Mouse (Mus musculus) liver, adult 2 months (tissue): ENCODE measurements at regions not wholly inside any gene's neighbourhood (a gene's known extent, or its start where the extent isn't known, plus 50 kb on each side); places are given as distances from the start of the nearest gene placed in this dataset.

Source experiments
- DNase-seq: peaks from one replicate; pipeline ENCODE4 v3.0.0-alpha.2; 2011; ENCODE audit warnings: low read depth, low spot score; ENCODE audit errors: extremely low read depth
- H3K27ac ChIP-seq: fragments of 200-500 bp; replicated peaks from 2 replicates; pipeline ENCODE4 v1.5.1; 2012; ENCODE audit warnings: low read depth, mild to moderate bottlenecking, control low read depth, inconsistent platforms, low read length; ENCODE audit not compliant: insufficient read depth
- H3K27me3 ChIP-seq: fragments of 200-500 bp; 2 replicates; pipeline ENCODE4 v1.6.1; 2012; ENCODE audit warnings: mild to moderate bottlenecking, moderate library complexity, low read length, inconsistent platforms; ENCODE audit not compliant: control insufficient read depth, insufficient read depth
- H3K36me3 ChIP-seq: fragments of 200-500 bp; 2 replicates; pipeline ENCODE4 v1.6.1; 2012; ENCODE audit warnings: low read length, inconsistent platforms; ENCODE audit not compliant: control insufficient read depth, insufficient read depth
- H3K4me1 ChIP-seq: fragments of 200-500 bp; 2 replicates; pipeline ENCODE4 v1.6.1; 2011; ENCODE audit warnings: low read length; ENCODE audit not compliant: control insufficient read depth, insufficient read depth
- H3K4me3 ChIP-seq: fragments of 200-500 bp; 2 replicates; pipeline ENCODE4 v1.5.1; 2011; ENCODE audit warnings: low read depth, mild to moderate bottlenecking, control low read depth, low read length, moderate library complexity; ENCODE audit not compliant: insufficient read depth
- H3K79me2 ChIP-seq: fragments of 200-500 bp; 2 replicates; pipeline ENCODE4 v1.6.1; 2012; ENCODE audit warnings: inconsistent platforms, mild to moderate bottlenecking, low read length, moderate library complexity; ENCODE audit not compliant: control insufficient read depth, insufficient read depth
- H3K9ac ChIP-seq: fragments of 200-500 bp; 2 replicates; pipeline ENCODE4 v1.6.1; 2012; ENCODE audit warnings: low read depth, mild to moderate bottlenecking, control low read depth, inconsistent platforms, low read length
- CTCF ChIP-seq: fragments of 200-500 bp; IDR thresholded peaks from 2 replicates; pipeline ENCODE4 v1.5.1; 2011; ENCODE audit warnings: low read depth, low read length, control low read depth
- POLR2A ChIP-seq: fragments of 200-500 bp; IDR thresholded peaks from 2 replicates; pipeline ENCODE4 v1.6.1; 2011; ENCODE audit warnings: low read length, control low read depth; ENCODE audit not compliant: insufficient read depth; ENCODE audit errors: extremely low read depth
- WGBS: fragments of 180-500 bp; shearing (Covaris S2); methylation state at CpG from one replicate; pipeline ENCODE4 v1.1.7; 2018; 5-methylcytosine and 5-hydroxymethylcytosine counted together

DNA sequence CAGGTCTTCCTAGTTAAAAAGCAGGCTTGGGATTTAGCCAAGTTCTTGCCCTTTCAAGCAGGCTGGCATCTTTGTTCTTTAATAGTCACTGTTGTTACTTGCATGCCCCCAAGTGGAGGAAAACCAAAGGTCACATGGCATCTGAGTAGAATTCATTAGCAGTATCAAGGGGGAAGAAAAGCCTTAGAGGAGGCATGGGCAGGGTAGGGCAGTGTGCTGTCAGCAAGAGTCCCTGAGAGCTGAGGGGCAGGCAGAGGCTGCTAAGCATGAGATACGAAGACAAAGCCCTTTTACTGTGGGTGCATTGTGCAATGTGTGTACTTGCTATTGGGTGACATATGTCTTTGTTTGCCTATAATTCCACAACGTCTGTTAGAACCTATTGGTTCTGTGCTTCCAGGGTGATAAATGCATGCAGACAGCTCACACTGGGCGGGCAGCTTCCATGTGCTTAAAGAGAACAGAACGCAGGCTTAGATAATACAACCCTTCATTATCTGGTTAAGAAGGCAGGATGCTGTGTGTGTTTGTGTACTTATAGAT, 3075.0 kb upstream of the Lrrc6 start:
- TF ChIP-seq POLR2A = no peak
- Histone ChIP-seq H3K27ac (no peak overlapping the region), H3K9ac (no peak overlapping the region), H3K4me1 (no peaks in the 10 kb centered on the region), H3K27me3 (no peaks in the 10 kb centered on the region), H3K36me3 (no peaks in the 10 kb centered on the region), H3K79me2 (no peaks in the 10 kb centered on the region), H3K4me3 (no peak overlapping the region)
- DNase-seq = peak; percentile 11
- 49% methylated on average over 4 of the region's 4 CpGs for WGBS

DNA sequence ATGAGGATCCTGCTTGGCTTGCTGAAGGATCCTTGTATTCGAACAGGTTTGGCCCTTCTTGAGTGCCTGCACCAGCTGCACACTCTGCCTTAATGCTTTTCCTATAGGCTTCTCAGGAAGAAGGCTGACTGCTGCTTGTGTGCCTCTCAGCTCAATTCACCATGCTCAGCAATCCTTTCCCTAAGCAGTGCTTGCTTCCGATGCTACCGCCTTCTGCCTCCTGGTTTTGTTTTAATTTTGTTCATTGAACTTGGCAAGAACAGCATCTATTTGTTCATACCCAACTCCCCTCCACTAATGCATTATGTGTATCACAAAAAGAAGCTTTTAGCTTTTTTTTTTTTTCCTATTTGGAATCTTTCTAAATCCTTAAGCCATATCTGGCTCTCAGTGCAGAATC, 3053.5 kb upstream of the Lrrc6 start:
- H3K36me3 ChIP-seq = no peaks in the 10 kb centered on the region
- no peak for DNase-seq
- no peak overlapping the region for H3K27ac ChIP-seq
- WGBS = 78% methylated on average over 3 of the region's 3 CpGs
- no peak overlapping the region for H3K9ac ChIP-seq
- no peak overlapping the region for H3K4me3 ChIP-seq
- no peaks in the 10 kb centered on the region for H3K27me3 ChIP-seq
- no peaks in the 10 kb centered on the region for H3K4me1 ChIP-seq
- TF ChIP-seq CTCF (no peak), POLR2A (no peak)
- no peaks in the 10 kb centered on the region for H3K79me2 ChIP-seq

DNA sequence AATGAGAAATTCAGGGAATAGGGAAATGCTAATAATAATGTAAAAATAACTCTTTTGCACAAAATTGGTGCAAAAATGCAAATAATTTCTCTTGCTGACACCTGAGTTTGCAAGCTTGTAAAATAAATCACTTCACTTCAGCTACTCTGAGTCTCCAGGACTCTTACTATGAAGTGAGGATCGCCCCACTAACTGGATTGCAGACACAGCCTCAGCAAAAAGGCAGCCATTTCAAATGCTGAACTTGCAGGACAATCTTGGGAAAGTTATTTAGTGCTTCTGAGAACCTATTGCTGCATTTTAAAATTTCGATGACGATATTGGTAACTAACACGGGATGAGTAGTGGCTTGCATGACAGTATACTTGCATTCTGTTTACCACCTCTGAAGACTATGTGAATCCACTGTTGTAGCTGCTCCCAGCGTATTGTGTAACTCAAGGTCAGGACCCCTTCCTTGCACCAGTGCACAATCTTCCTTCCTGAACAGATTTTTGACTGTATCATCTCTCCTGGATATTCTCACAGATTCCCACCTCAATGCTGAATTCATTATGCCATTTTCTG, 3051.4 kb upstream of the Lrrc6 start:
- DNase-seq = no peak
- H3K4me3 ChIP-seq = no peak overlapping the region
- no peaks in the 10 kb centered on the region for H3K79me2 ChIP-seq
- TF ChIP-seq CTCF (no peak), POLR2A (no peak)
- H3K9ac ChIP-seq = no peak overlapping the region
- 75% methylated on average over 5 of the region's 5 CpGs for whole genome bisulfite sequencing
- H3K27me3 ChIP-seq = no peaks in the 10 kb centered on the region
- no peaks in the 10 kb centered on the region for H3K36me3 ChIP-seq
- H3K27ac ChIP-seq = no peak overlapping the region
- no peaks in the 10 kb centered on the region for H3K4me1 ChIP-seq

DNA sequence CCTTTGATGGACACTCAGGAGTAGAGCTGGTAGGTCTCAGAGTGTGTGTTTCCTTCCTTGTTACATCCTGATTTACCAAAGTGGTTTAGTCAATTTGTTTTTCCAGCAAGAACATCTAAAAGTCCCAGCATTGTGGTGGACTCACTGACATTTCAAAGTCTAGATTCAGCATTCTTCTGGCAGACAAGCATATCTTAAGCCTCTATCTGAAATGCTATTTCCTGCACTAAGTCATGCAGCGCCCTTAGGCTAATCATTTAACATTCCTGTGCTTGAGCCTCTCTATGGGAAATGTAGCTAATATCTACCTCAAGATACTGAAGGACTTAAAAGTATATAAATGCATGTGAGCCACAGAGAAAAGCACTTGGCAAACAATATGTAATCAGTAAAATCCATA, 3050.3 kb upstream of the Lrrc6 start:
- TF ChIP-seq POLR2A (no peak), CTCF (no peak)
- Histone ChIP-seq H3K79me2 (no peaks in the 10 kb centered on the region), H3K27ac (no peak overlapping the region), H3K27me3 (no peaks in the 10 kb centered on the region), H3K36me3 (no peaks in the 10 kb centered on the region), H3K9ac (no peak overlapping the region), H3K4me3 (no peak overlapping the region), H3K4me1 (no peaks in the 10 kb centered on the region)
- 55% methylated on average over 1 of the region's 1 CpGs for WGBS
- no peak for DNase-seq

DNA sequence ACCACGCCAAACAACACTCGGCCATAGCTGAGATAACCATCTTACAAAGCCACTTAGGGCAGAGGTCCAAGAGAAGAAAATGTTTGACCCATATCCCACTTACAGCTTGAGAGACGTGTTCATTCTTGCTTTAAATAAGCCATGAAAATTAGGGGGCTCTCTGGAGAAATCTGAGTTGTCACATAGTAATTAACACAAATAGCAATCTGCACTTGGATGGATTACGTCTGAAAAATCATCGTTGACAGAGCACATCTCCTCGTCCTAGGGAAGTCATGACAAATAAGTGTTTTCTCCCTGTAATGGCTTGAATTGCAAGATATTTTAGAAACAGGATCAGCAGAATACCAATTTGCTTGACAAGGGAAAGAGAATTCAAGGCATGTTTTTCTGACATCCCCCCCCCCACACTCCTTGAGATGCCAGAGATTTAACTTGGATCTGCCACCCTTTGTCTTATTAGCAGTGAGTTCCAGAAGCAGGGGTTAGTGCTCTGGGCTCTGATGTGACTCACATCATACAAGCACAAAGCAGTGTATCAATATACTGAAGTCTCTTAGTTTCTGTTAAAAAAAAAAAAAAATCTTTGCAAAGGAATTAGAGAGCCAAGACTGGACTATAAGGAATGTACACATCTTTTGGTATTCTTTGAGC, 3025.9 kb upstream of the Lrrc6 start:
- DNase-seq = no peak
- Histone ChIP-seq H3K4me3 (no peak overlapping the region), H3K27ac (no peak overlapping the region), H3K36me3 (no peaks in the 10 kb centered on the region), H3K4me1 (no peaks in the 10 kb centered on the region), H3K79me2 (no peaks in the 10 kb centered on the region), H3K9ac (no peak overlapping the region), H3K27me3 (no peaks in the 10 kb centered on the region)
- TF ChIP-seq CTCF = no peak
- TF ChIP-seq POLR2A = no peak
- 79% methylated on average over 6 of the region's 6 CpGs for WGBS

DNA sequence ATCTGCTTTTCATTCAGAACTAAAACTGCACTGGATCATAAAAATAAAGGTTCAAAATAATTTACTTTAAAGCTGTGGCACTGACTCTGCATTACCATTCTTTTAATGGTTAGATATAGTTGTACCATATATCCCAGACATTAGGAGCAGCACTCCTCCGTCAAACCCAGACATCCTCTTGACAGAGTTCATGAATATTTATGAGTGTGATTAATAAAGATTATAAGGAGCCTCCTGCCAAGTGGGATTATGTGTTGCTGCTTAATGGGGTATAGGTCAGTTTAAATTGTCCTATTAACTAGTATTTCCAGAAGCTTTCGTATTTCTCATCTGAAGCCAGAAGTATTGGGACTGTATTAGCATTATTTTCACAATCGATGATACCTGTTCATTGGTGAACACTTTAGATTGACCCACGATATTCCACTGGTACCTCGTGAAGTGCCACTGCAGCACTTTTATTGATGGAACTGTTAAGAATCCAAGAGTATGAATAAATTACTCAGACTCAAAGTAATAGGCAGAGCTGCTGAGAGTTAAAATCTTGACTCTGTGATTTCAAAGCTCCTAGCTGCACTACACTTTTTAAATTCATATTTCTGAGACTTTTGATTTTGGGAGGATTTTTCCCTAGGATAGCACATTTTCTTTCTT, 2983.8 kb upstream of the Lrrc6 start:
- 86% methylated on average over 5 of the region's 5 CpGs for WGBS
- no peak overlapping the region for H3K4me3 ChIP-seq
- no peaks in the 10 kb centered on the region for H3K36me3 ChIP-seq
- DNase-seq = no peak
- no peaks in the 10 kb centered on the region for H3K27me3 ChIP-seq
- TF ChIP-seq CTCF (no peak), POLR2A (no peak)
- H3K27ac ChIP-seq = no peak overlapping the region
- no peaks in the 10 kb centered on the region for H3K4me1 ChIP-seq
- H3K79me2 ChIP-seq = no peaks in the 10 kb centered on the region
- H3K9ac ChIP-seq = no peak overlapping the region
